Mouse (Mus musculus) testis, adult 2 months (tissue): Measurements from ENCODE around the gene Herc2.

Experiments used
- CTCF ChIP-seq: fragments of 200-500 bp; IDR thresholded peaks from 2 replicates; pipeline ENCODE4 v1.5.1; 2012; ENCODE audit warnings: low read depth, mild to moderate bottlenecking, inconsistent platforms, low read length, moderate library complexity; ENCODE audit not compliant: control insufficient read depth, insufficient read depth, insufficient replicate concordance
- POLR2A ChIP-seq: fragments of 200-500 bp; IDR thresholded peaks from 2 replicates; pipeline ENCODE4 v1.6.1; 2012; ENCODE audit warnings: low read depth, mild to moderate bottlenecking, inconsistent platforms, low read length, moderate library complexity; ENCODE audit not compliant: control insufficient read depth

- TF ChIP-seq CTCF: no peak
- TF ChIP-seq POLR2A: no peak
Observed at GRCm38 (mm10) chr7:56066136-56066535, 16.1 kb downstream of the Herc2 start.
